Mouse (Mus musculus): ENCODE measurements around the gene Abca4. TPM values are rescaled to one million over a fixed set of nuclear protein-coding genes. Genes with fewer than 3 reads are reported as not detected.

Abca4 gene
- not detected for polyA plus RNA-seq (2017; shearing (Covaris generic))

GRCm38 (mm10) chr3:122043799-122044547 is at the start of gene Abca4:
Gene Abca4, plus strand, starts transcription at chr3:122044443.

Other genes starting within 250 kb of the Abca4 start
- 18.9 TPM for gene Abcd3, start 229.1 kb upstream of the Abca4 start, polyA plus RNA-seq (2017; shearing (Covaris generic))
- 4.3 TPM for gene Arhgap29, start 91.9 kb upstream of the Abca4 start, polyA plus RNA-seq (2017; shearing (Covaris generic))
- gene Gclm, start 201.1 kb downstream of the Abca4 start, polyA plus RNA-seq (2017; shearing (Covaris generic)) = 4.9 TPM
- 112 TPM for gene Dnttip2, start 229.9 kb downstream of the Abca4 start, polyA plus RNA-seq (2017; shearing (Covaris generic))
- not detected for gene Bcar3, start 249.7 kb downstream of the Abca4 start, polyA plus RNA-seq (2017; shearing (Covaris generic))

Measured in CD4-positive, CD25-positive, alpha-beta regulatory T cell, adult 9 weeks (primary cell).